Mouse (Mus musculus) liver, embryonic 14.5 days (tissue): ENCODE data around the gene Gm10024.
"Not testable (repeated sequence)": the region's sequence is repeated elsewhere in the genome, so short reads cannot be mapped to it uniquely, and the experiment has no call there.

Experiments used
- CTCF ChIP-seq: IDR thresholded peaks from 2 replicates; pipeline ENCODE4 v1.5.1; 2016; ENCODE audit warnings: antibody characterized with exemption, low read depth, control low read depth
- EP300 ChIP-seq: IDR thresholded peaks from 2 replicates; pipeline ENCODE4 v1.6.1; 2016; ENCODE audit warnings: antibody characterized with exemption, low read depth

DNA sequence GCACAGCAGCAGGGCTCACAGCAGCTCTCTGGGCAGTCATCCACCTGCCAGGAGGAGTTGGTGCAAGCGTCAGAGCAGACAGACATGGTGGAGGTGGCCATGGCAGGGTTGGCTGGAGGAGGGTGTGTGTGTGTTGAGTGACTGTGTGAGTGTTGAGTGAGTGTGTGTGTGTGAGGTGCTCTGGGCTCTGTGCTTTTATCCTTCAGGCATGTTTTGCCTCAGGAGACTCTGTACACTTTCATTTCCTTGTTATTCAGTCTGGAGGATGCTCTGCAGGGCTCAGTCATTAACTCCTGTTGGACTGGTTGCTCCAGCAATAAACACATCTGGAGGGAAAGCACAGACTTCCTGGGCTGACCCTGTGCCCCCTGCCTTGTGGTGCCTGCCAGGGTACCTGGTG is 40.0 kb downstream of the Gm10024 start, which contains the start of gene Gm9736:
- not testable (repeated sequence) for TF ChIP-seq CTCF, EP300
